Mouse (Mus musculus): ENCODE measurements around the gene Foxn1.

Foxn1 gene

GRCm38 (mm10) chr11:78358330-78359007, 27.9 kb downstream of the Foxn1 start:
- peak; percentile 58 for DNase-seq (ENCODE audit: low read depth)

GRCm38 (mm10) chr11:78355471-78356238, 30.7 kb downstream of the Foxn1 start:
- peak; percentile 60 for DNase-seq (ENCODE audit: low read depth)

GRCm38 (mm10) chr11:78354905-78355304, 31.5 kb downstream of the Foxn1 start:
- no peak for DNase-seq (ENCODE audit: low read depth)

- no peak for DNase-seq (ENCODE audit: low read depth)
Observed at GRCm38 (mm10) chr11:78353081-78353480, 33.3 kb downstream of the Foxn1 start.

DNA sequence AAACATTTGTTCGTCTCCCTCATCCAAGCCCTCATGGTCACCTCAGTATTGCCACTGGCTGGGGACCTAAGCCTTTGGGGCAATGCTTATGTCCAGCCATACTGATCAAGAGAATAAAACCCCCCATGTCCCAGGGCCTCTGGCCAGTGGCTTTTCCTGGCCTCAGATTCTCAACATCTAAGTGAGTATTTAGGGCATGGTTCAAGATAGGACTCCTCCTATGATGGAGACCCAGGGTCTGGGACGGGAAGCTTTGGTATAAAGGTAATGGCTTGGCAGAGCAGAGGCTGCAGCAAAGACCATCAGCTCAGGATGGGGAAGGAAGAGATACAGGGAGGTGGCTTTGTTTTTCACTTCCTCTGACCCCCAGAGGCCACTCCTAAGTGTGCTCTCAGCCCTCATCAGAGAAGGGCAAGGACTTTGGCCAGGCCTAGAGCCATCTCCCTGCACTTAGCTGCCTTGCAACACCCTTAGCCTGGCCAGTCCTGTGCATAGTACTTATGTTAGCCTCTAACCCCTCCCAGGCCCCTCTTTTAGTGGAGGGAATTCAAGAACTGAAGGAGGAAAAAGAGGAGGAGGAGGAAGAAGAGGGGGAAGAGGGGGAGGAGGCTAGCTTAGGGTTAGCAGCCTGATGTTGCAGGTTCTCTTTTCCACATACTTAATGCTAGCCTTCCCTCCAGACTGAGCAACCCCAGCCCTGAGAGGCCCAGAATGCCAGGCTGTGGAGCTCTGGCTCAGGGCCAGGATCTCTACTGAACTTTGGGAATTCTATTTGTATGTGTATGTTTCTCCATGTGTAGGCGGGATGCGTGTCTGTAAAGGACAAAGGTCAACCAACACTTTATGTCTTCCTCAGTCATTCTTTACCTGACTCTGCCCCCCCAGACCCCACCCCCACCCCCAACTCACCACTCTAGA, 36.7 kb downstream of the Foxn1 start:
- no peak for DNase-seq (ENCODE audit: low read depth)

GRCm38 (mm10) chr11:78348474-78348873, 37.9 kb downstream of the Foxn1 start:
- no peak for DNase-seq (ENCODE audit: low read depth)

DNA sequence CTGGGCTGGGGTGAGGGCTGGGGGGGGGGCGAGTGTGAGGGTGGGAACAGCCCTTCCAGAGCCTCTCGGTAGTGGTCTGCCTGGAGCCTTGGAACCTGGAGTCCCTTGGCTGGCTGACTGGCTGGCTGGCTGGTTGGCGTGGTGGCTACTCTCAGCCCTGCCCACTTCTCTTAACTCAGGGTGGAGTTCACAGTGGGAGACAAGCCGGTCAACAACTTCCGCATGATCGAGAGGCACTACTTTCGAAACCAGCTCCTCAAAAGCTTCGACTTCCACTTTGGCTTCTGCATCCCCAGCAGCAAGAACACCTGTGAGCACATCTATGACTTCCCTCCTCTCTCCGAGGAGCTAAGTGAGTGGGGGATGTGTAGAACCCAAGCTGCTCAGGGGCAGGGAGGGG, 38.5 kb downstream of the Foxn1 start:
- DNase-seq (ENCODE audit: low read depth) = no peak

DNA sequence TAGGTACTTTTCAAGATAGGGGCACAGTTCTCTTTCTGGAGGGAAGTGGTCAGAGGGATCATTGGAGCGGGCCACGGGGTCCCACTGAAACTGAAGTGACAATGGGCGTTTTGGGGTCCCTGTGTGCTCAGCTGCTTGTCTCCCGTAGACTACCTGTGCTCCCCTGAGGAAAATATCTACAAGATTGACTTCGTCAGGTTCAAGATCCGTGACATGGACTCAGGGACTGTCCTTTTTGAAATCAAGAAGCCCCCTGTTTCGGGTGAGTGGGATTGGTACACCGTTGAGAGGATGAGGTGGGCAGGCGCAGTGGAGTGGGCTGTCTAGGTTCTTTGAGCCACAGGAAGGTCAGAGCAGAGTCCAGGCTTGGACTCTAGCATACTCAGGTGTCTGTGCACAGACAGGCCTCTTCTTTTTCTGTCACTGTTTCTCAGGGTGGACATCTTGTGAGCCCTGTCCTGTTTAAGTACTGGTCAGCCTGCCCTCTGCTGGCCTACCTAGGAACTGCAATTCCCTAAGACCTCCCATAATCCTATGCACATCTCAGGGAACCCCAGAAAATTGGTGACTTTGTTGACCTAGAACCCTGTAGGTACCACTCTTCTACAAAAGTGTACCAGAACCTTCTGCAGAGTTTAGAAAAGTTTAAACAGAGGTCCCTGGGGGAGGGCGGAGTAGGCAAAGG, 39.1 kb downstream of the Foxn1 start:
- DNase-seq (ENCODE audit: low read depth) = no peak

- DNase-seq (ENCODE audit: low read depth) = no peak
Observed at GRCm38 (mm10) chr11:78346326-78347069, 39.9 kb downstream of the Foxn1 start.

DNA sequence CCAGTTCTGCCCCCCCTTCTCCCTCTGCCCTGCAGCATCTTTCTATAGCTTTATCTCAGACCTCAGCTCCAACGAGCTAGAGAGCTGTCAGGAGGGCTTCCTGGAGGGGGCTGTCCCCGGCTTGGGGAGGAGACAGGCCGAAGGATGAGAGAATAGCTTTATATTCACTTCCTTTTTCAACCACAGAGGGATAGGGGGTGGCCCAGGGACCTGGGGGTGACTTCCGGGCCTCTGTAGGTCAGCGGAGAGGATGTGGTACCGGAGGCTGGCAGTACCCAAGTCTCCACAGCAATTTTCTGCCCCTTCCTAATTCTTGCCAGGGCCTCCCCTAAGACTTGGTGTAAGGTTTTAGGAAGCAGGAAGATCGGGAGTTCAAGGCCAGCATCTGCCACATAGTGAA, 40.6 kb downstream of the Foxn1 start:
- DNase-seq (ENCODE audit: low read depth) = no peak

DNA sequence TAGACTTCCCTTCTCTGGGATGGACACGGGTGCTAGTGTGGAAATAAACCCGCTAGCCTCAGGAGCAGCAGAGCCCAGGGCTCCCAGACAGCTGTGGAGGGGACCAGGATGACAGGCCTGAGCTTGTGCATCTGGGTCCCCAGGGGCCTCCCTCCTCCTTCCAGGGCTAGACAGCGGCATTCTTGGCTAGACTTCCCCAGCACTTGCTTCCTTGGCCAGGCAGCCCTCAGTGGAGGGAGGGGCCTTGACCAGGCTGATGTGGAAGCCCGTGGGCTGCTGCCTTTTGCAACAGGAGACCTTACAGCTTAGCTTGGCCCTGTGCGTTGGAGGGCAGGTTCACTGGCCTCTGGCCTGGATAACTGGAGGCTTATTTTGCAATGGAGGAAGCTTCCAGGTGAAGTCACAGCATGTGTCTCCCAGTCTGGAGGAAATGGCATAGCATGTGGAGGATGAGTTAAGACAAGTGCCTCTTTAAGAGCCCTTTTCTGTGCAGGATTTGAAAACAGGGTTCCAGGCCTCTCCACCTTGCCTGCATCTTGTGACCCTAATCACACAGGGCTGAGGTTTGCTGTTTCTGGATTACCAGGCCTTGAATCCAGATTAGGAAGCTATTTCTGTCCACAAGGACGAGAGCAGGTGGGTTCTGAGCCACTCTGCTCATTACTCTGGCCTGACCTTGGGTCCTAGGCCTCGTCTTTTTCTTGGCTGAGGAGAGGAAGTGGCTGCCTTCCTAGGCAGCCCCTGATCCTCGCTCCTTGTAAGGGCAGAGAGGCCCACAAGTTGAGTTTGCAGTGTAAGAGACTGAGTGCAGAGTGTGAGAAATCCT, 41.3 kb downstream of the Foxn1 start:
- DNase-seq (ENCODE audit: low read depth) = no peak

DNA sequence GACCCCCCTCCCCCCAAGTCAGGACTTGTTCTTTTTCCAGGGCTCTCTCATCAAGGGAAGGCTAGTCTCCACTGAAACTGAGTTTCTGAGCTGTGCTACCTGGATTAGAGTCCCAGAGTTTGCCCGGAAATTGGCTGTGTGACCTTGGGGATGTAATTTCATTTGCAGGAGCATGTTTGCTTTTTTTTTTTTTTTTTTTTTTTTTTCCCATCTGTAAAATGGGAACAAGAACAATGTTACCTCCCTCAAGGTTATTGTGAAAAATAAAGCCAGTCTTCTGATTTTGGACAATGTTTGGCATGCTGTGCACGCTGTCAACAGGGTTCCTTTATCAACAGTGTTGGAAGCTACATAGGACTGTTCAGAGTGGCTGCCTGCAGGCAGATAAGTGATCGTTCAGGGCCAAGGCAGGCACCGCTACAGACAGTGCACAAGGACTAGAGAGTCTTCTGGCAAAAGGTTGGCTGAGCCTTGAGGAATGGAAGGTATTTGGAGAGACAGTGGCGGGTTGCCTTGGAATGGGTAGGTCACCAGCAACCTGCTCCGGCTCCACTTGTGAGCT, 41.9 kb downstream of the Foxn1 start:
- DNase-seq (ENCODE audit: low read depth) = no peak

- DNase-seq (ENCODE audit: low read depth) = no peak
Observed at GRCm38 (mm10) chr11:78343381-78344327, 42.7 kb downstream of the Foxn1 start, which contains the start of gene Unc119. TSS of gene Unc119 (plus strand) at chr11:78343482.

- no peak for DNase-seq (ENCODE audit: low read depth)
Observed at GRCm38 (mm10) chr11:78341702-78342101, 44.7 kb downstream of the Foxn1 start.

DNA sequence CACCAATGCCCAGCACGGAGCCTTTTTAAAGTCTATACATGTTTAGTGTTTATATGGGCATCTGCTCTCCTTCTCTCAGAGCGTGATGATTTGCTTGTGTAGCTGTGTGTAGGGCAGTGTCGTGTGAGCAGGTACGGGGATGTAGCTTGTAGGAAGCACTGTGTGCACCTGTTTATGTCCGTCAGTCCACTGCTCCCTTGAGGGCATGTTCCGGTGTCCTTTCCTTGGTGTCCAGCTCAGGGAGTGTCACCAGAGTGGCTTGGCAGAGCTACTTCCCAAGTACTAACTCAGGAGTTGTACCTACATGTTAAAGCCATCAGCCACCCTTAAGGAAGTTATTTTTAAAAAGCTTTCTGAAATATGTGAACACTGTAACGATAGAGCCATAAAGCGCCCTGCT, 49.3 kb downstream of the Foxn1 start:
- DNase-seq (ENCODE audit: low read depth) = no peak

- DNase-seq (ENCODE audit: low read depth) = no peak
Observed at GRCm38 (mm10) chr11:78333992-78334391, 52.4 kb downstream of the Foxn1 start.

DNA sequence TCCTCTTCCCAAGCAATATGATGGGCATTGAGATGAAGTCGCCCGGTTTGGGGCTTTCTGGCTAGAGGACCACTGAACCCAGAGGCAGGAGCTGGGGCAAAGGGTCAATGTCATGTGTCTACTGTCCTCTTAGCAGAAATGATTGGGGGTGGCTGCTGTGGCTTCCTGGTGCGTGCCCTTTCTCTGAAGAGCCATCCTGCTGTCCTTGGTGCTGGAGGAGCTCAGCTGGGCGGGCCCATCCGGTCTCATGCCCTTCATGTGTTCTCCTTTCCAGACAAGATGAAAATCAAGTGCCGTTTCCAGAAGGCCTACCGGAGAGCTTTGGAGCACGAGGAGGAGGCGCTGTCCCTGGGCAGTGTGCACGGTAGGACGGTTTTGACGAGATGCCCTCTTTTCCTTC, 53.7 kb downstream of the Foxn1 start:
- no peak for DNase-seq (ENCODE audit: low read depth)

DNA sequence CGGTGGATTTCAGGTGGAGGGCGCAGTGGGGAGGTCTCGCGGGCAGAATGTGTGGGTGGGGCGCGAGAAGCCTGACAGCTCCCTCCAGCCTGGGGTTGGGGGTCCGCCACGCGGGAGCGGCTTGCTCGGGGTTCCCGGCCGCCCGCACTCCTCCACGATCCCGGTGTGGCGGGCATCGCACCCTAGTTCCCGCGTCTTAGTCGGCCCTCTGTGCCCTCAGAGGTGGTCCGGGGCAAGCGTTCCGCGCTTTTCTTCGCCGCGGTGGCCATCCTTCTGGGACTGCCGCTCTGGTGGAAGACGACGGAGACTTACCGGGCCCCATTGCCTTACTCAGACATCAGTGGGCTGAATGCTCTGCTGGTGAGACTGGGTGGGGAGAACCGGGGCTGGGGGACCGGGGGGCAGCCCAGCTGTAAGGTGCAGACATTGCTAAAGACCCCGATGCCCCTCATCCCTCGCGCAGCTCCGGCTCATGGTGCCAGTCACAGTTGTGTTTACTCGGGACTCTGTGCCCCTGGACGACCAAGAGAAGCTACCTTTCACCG, 57.8 kb downstream of the Foxn1 start:
- no peak for DNase-seq (ENCODE audit: low read depth)

Measured in c-Kit-positive CD71-negative TER-119-negative erythroid progenitor cells, embryonic 14.5 days (primary cell).